Mouse (Mus musculus): ENCODE results near the gene Trp53rka. TPM values are rescaled to one million over a fixed set of nuclear protein-coding genes. Genes with fewer than 3 reads are reported as not detected.

Trp53rka gene
- 4.1 and 5.6 TPM in 2 replicates for total RNA-seq (2014; rRNA removed)
- 9.3 and 11.3 TPM in 2 replicates for polyA plus RNA-seq (2012; rRNA removed)

DNA sequence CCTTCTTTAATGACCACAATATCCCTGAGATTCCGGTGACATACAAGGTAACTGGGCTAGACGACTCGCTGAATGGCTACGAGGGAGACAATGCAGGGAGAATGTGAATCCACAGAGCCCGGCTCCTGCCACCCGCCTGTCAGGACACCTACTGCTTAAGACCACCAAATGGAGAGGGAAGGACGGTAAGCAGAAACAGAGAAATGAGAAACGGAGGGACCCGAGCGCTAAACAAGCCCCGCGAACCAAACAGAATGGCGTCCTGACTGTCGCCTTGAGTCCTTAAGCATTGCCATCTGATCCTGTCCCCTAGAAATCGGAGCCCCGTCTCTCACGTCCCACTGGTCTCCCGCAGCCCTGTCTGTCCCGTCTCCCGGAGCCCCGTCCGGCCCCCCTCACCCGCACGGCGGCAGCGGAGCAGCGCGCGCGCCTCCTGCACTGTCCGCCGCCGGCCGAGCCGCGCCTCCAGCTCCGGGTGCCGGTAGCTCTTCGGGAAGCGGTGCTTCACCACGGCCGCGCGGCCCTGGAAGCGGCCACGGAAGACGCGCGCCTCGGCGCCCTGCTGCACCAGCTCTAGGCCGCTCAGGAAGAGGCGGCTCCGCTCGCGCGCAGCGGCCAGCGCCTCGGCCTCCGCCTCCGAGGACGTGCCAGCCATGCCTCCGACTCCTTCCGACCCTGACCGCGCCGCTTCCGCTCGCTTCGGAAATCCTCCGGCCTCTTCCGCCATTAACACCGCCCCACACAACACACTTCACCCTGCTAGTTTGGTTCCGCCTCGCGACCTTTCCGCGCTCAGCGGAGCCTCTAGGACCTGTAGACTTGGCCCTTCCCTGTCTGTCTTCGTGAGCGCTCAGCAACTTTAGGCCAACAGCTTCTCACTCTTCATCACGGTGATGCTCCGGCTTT, at the start of gene Trp53rka:
TSS of gene Trp53rka (minus strand) at position 677 of the 906 bp plus-strand sequence.
- Histone ChIP-seq H3K27ac (replicated peaks; ENCODE audit: insufficient read depth, low read depth, low read length) (no peak within 1 kb of the TSS), H3K27me3 (ENCODE audit: control insufficient read depth, insufficient read depth, low read length) (no peaks in the 10 kb centered on the region), H3K4me3 (ENCODE audit: insufficient read depth, low read depth, low read length) (peak within 1 kb of the TSS; percentile 70), H3K9ac (ENCODE audit: low read depth, low read length) (peak within 1 kb of the TSS; percentile 86), H3K36me3 (ENCODE audit: control insufficient read depth, insufficient read depth, low read length) (peaks cover 3% of the 10 kb centered on the region; the same call in 1 of the 2 replicates), H3K79me2 (ENCODE audit: control insufficient read depth, insufficient read depth, low read length) (no peaks in the 10 kb centered on the region), H3K4me1 (ENCODE audit: control insufficient read depth, insufficient read depth, low read length) (peaks cover 2% of the 10 kb centered on the region; the same call in 1 of the 2 replicates)
- TF ChIP-seq CTCF (IDR thresholded peaks at IDR 0.05; ENCODE audit: low read depth, low read length), result no peak
- peak; percentile 42; the same call in 1 of the 2 replicates for TF ChIP-seq POLR2A (IDR thresholded peaks at IDR 0.05; ENCODE audit: extremely low read depth, insufficient read depth, low read length)
- WGBS, result under 1% methylated on average over 84 of the region's 84 CpGs
- DNase-seq (ENCODE audit: extremely low read depth, low read depth, low spot score), result peak; percentile 73

DNA sequence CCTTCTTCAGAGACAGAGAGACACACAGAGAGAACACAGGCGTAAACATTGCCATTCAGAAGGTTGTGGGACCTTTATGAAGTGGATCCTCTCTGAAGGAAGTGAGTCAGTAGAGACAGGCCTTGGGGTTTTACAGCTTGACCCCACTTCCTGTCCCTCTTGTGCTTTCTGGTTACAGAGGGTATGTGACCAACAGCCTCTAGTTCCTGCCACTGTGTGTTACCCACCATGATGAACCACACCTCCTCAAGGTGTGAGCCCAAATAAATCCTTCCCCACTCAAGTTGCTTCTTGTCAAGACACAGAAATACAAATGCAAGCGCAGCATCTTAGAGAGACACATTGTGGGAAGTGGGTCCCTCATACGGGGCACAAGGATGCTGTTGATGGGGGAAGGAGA, 47.9 kb upstream of the Trp53rka start:
- no peak for DNase-seq (ENCODE audit: extremely low read depth, low read depth, low spot score)
- Histone ChIP-seq H3K79me2 (ENCODE audit: control insufficient read depth, insufficient read depth, low read length) (no peaks in the 10 kb centered on the region), H3K27ac (replicated peaks; ENCODE audit: insufficient read depth, low read depth, low read length) (no peak overlapping the region), H3K9ac (ENCODE audit: low read depth, low read length) (no peak overlapping the region), H3K4me3 (ENCODE audit: insufficient read depth, low read depth, low read length) (no peak overlapping the region), H3K4me1 (ENCODE audit: control insufficient read depth, insufficient read depth, low read length) (no peaks in the 10 kb centered on the region), H3K27me3 (ENCODE audit: control insufficient read depth, insufficient read depth, low read length) (no peaks in the 10 kb centered on the region), H3K36me3 (ENCODE audit: control insufficient read depth, insufficient read depth, low read length) (no peaks in the 10 kb centered on the region)
- TF ChIP-seq CTCF (IDR thresholded peaks at IDR 0.05; ENCODE audit: low read depth, low read length), result no peak
- TF ChIP-seq POLR2A (IDR thresholded peaks at IDR 0.05; ENCODE audit: extremely low read depth, insufficient read depth, low read length), result no peak
- 79% methylated on average over 3 of the region's 3 CpGs for WGBS

- no peak for DNase-seq (ENCODE audit: extremely low read depth, low read depth, low spot score)
- Histone ChIP-seq H3K36me3 (ENCODE audit: control insufficient read depth, insufficient read depth, low read length) (no peaks in the 10 kb centered on the region), H3K9ac (ENCODE audit: low read depth, low read length) (no peak overlapping the region), H3K4me3 (ENCODE audit: insufficient read depth, low read depth, low read length) (no peak overlapping the region), H3K27me3 (ENCODE audit: control insufficient read depth, insufficient read depth, low read length) (no peaks in the 10 kb centered on the region), H3K79me2 (ENCODE audit: control insufficient read depth, insufficient read depth, low read length) (no peaks in the 10 kb centered on the region), H3K27ac (replicated peaks; ENCODE audit: insufficient read depth, low read depth, low read length) (no peak overlapping the region), H3K4me1 (ENCODE audit: control insufficient read depth, insufficient read depth, low read length) (no peaks in the 10 kb centered on the region)
- WGBS, result 75% methylated on average over 6 of the region's 6 CpGs
- TF ChIP-seq POLR2A (IDR thresholded peaks at IDR 0.05; ENCODE audit: extremely low read depth, insufficient read depth, low read length) (no peak), CTCF (IDR thresholded peaks at IDR 0.05; ENCODE audit: low read depth, low read length) (no peak)
Measured at GRCm38 (mm10) chr2:165533789-165534188, 40.7 kb upstream of the Trp53rka start.

DNA sequence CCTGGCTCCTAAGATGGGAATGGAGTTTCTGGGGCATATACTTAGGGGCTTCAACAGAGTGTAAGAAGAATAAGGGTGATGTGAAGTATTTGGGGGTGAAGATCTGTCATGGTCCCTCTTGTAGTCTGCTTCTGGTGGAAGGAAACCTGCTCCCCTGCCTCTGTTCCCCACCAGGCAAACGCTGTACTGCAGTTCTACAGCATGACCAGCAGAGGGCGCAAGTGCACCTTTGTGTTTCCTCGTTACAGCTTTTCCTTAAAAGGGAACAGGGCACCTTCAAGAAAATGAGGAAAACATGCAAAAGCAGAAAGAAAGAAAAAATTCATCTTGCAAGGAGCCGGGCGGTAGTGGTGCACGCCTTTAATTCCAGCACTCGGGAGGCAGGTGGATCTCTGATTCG, 36.0 kb upstream of the Trp53rka start:
- 16% methylated on average over 8 of the region's 8 CpGs for WGBS
- H3K9ac ChIP-seq (ENCODE audit: low read depth, low read length), result no peak overlapping the region

GRCm38 (mm10) chr2:165525609-165526008, 32.5 kb upstream of the Trp53rka start:
- Histone ChIP-seq H3K36me3 (ENCODE audit: control insufficient read depth, insufficient read depth, low read length) (no peaks in the 10 kb centered on the region), H3K4me3 (ENCODE audit: insufficient read depth, low read depth, low read length) (no peak overlapping the region)

More for the DNA sequence above, 36.0 kb upstream of the Trp53rka start:
- no peak overlapping the region for H3K4me3 ChIP-seq (ENCODE audit: insufficient read depth, low read depth, low read length)
- peak; percentile 20 for DNase-seq (ENCODE audit: extremely low read depth, low read depth, low spot score)
- H3K27me3 ChIP-seq (ENCODE audit: control insufficient read depth, insufficient read depth, low read length), result no peaks in the 10 kb centered on the region
- no peaks in the 10 kb centered on the region for H3K79me2 ChIP-seq (ENCODE audit: control insufficient read depth, insufficient read depth, low read length)
- no peaks in the 10 kb centered on the region for H3K36me3 ChIP-seq (ENCODE audit: control insufficient read depth, insufficient read depth, low read length)
- no peak overlapping the region for H3K27ac ChIP-seq (replicated peaks; ENCODE audit: insufficient read depth, low read depth, low read length)
- no peaks in the 10 kb centered on the region for H3K4me1 ChIP-seq (ENCODE audit: control insufficient read depth, insufficient read depth, low read length)
- TF ChIP-seq POLR2A (IDR thresholded peaks at IDR 0.05; ENCODE audit: extremely low read depth, insufficient read depth, low read length) (no peak), CTCF (IDR thresholded peaks at IDR 0.05; ENCODE audit: low read depth, low read length) (peak; percentile 94)

More at GRCm38 (mm10) chr2:165525609-165526008, 32.5 kb upstream of the Trp53rka start:
- no peak for DNase-seq (ENCODE audit: extremely low read depth, low read depth, low spot score)
- Histone ChIP-seq H3K27me3 (ENCODE audit: control insufficient read depth, insufficient read depth, low read length) (no peaks in the 10 kb centered on the region), H3K9ac (ENCODE audit: low read depth, low read length) (no peak overlapping the region), H3K79me2 (ENCODE audit: control insufficient read depth, insufficient read depth, low read length) (no peaks in the 10 kb centered on the region), H3K4me1 (ENCODE audit: control insufficient read depth, insufficient read depth, low read length) (no peaks in the 10 kb centered on the region), H3K27ac (replicated peaks; ENCODE audit: insufficient read depth, low read depth, low read length) (no peak overlapping the region)
- TF ChIP-seq POLR2A (IDR thresholded peaks at IDR 0.05; ENCODE audit: extremely low read depth, insufficient read depth, low read length), result no peak
- TF ChIP-seq CTCF (IDR thresholded peaks at IDR 0.05; ENCODE audit: low read depth, low read length), result no peak
- 65% methylated on average over 4 of the region's 4 CpGs for WGBS

All from liver, adult 2 months (tissue).